Mouse (Mus musculus): Measurements from ENCODE around the gene Hps5. TPM values are rescaled to one million over a fixed set of nuclear protein-coding genes. Genes with fewer than 3 reads are reported as not detected.
A peak's percentile ranks its signal among the peaks of the same experiment; 100 is the strongest.
"Not testable (repeated sequence)": the region's sequence is repeated elsewhere in the genome, so short reads cannot be mapped to it uniquely, and the experiment has no call there.

The Hps5 gene
- total and polyA plus RNA-seq, 2 experiments from 2014 or later: 9.0 to 24.6 TPM

DNA sequence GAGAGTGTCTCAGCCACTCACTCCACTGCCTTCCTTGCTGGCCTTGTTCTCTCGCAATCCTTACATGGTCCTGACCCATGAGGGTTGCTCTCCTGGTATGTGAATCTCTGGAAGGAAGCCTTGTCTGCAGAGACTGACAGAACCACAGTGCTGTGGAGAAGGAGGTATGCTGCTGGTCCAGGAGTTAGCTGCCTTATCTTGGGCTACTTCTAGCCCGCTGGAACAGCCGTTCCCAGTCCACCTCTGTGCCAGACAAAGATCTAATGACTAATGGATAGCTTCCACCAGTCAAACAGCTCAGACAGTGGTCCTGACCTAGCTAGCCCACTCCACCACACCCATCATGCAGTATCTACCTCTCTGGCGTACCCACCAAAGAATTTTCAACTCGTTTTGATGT is 40.5 kb upstream of the Hps5 start:
- Histone ChIP-seq H3K4me1 (ENCODE audit: insufficient read depth, low read length) (peaks cover 12% of the 10 kb centered on the region), H3K36me3 (ENCODE audit: insufficient read depth, low read length) (no peaks in the 10 kb centered on the region), H3K9me3 (ENCODE audit: low read length) (no peaks in the 10 kb centered on the region), H3K27ac (ENCODE audit: low read depth, low read length) (no peak overlapping the region), H3K4me3 (ENCODE audit: low read depth, low read length) (no peak overlapping the region), H3K27me3 (ENCODE audit: insufficient read depth, low read length) (no peaks in the 10 kb centered on the region), H3K9ac (replicated peaks; ENCODE audit: low read length, poor library complexity, severe bottlenecking) (no peak overlapping the region), H3K4me2 (ENCODE audit: low read depth, low read length, poor library complexity, severe bottlenecking) (no peak overlapping the region)
- no peak for DNase-seq (ENCODE audit: low spot score)
- TF ChIP-seq CTCF (IDR thresholded peaks at IDR 0.05): no peak
- no peak for ATAC-seq (ENCODE audit: low FRiP score)
- 84% methylated on average over 5 of the region's 5 CpGs for WGBS

DNA sequence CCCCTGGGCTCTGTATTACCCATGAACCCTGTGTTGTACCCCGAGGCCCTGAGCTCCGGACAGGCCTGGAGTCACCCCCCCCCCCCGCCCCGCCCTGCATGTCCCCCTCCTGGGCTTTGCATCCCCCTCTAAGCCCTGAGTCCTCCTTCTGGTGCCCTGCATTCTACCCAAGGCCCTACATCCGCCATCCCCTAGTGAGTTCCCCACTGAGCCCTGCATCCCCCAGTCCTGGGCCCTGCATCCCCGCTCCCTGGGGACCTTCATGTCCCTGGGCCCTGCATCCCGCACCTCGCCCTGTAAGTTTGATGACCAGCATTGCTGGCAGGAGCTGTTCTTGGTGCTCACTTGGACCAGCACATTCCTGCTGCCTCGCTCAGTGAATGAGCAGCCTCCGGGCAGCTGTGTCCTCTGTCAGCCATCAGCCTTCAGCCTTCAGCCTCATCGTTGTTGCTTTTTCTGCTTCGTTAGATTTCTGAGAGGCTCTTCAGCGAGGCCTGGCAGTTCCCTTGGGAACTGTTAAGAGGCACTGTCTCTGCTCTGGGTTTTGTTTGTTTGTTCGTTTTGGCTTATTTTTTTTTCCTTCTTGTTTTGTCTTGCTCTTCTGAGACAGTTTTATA is 39.2 kb upstream of the Hps5 start:
- H3K27ac ChIP-seq (ENCODE audit: low read depth, low read length): no peak overlapping the region
- no peaks in the 10 kb centered on the region for H3K36me3 ChIP-seq (ENCODE audit: insufficient read depth, low read length)
- H3K4me2 ChIP-seq (ENCODE audit: low read depth, low read length, poor library complexity, severe bottlenecking): no peak overlapping the region
- no peak overlapping the region for H3K9ac ChIP-seq (replicated peaks; ENCODE audit: low read length, poor library complexity, severe bottlenecking)
- no peaks in the 10 kb centered on the region for H3K9me3 ChIP-seq (ENCODE audit: low read length)
- DNase-seq (ENCODE audit: low spot score) (peak; percentile 62), ATAC-seq (ENCODE audit: low FRiP score) (no peak)
- 28% methylated on average over 11 of the region's 14 CpGs for WGBS
- no peaks in the 10 kb centered on the region for H3K27me3 ChIP-seq (ENCODE audit: insufficient read depth, low read length)
- H3K4me3 ChIP-seq (ENCODE audit: low read depth, low read length): no peak overlapping the region
- TF ChIP-seq CTCF (IDR thresholded peaks at IDR 0.05): no peak
- H3K4me1 ChIP-seq (ENCODE audit: insufficient read depth, low read length): peaks cover 12% of the 10 kb centered on the region

DNA sequence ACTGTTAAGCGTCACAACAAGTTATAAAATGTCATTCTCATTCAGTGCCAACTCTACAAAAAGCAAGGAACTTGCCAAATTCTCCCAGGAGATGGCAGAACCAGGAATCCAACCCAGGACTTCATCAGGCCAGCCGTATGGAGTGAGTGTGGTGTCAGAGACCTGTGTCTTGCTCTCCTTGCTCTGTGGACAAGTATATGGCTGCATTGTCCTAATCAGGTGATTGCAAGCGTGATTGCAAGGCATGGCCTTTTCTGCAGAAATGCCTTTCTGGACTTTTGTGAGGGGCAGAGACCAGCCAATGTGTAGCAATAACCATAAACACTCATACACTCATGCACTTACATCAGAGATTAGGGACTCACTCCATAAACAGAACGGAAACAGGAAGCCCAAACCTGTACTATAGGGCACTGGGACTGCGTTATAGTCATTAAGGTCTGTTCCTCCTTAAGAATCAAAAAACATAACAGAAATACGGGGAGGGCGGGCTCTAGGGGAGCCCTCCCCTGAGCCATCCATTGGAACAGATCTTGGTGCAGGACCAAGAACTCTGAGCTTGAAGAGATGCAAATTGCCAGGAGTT is 37.9 kb upstream of the Hps5 start:
- Histone ChIP-seq H3K9me3 (ENCODE audit: low read length) (no peaks in the 10 kb centered on the region), H3K27ac (ENCODE audit: low read depth, low read length) (no peak overlapping the region), H3K27me3 (ENCODE audit: insufficient read depth, low read length) (no peaks in the 10 kb centered on the region), H3K9ac (replicated peaks; ENCODE audit: low read length, poor library complexity, severe bottlenecking) (no peak overlapping the region), H3K4me3 (ENCODE audit: low read depth, low read length) (no peak overlapping the region), H3K4me2 (ENCODE audit: low read depth, low read length, poor library complexity, severe bottlenecking) (no peak overlapping the region), H3K4me1 (ENCODE audit: insufficient read depth, low read length) (0 out of 2 replicates have a peak, but pooled peaks cover 3% of the 10 kb centered on the region), H3K36me3 (ENCODE audit: insufficient read depth, low read length) (no peaks in the 10 kb centered on the region)
- WGBS: 93% methylated on average over 7 of the region's 7 CpGs
- TF ChIP-seq CTCF (IDR thresholded peaks at IDR 0.05): no peak
- DNase-seq (ENCODE audit: low spot score): no peak
- ATAC-seq (ENCODE audit: low FRiP score): no peak

DNA sequence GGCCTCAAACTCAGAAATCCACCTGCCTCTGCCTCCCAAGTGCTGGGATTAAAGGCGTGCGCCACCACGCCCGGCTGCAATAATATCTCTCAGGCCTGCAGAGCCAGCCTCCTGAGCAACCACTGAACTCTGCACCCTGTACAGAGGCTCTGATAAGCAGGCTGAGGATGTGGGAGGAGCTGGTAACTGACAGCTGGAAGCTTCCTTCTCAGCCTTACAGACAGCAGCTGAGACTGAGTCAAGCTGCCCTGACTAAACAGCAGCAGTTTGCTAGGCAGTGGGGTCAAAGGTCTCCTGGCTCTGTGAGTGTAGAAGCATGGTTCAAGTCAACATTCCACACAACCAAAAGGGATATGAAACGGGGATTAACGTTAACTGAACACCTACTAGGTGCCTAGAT is 37.4 kb upstream of the Hps5 start:
- ATAC-seq (ENCODE audit: low FRiP score) (no peak), DNase-seq (ENCODE audit: low spot score) (no peak)
- Histone ChIP-seq H3K27me3 (ENCODE audit: insufficient read depth, low read length) (no peaks in the 10 kb centered on the region), H3K9ac (replicated peaks; ENCODE audit: low read length, poor library complexity, severe bottlenecking) (no peak overlapping the region), H3K4me2 (ENCODE audit: low read depth, low read length, poor library complexity, severe bottlenecking) (no peak overlapping the region), H3K36me3 (ENCODE audit: insufficient read depth, low read length) (no peaks in the 10 kb centered on the region), H3K4me1 (ENCODE audit: insufficient read depth, low read length) (0 out of 2 replicates have a peak, but pooled peaks cover 3% of the 10 kb centered on the region), H3K4me3 (ENCODE audit: low read depth, low read length) (no peak overlapping the region), H3K27ac (ENCODE audit: low read depth, low read length) (no peak overlapping the region), H3K9me3 (ENCODE audit: low read length) (no peaks in the 10 kb centered on the region)
- 76% methylated on average over 6 of the region's 6 CpGs for WGBS
- TF ChIP-seq CTCF (IDR thresholded peaks at IDR 0.05): no peak

DNA sequence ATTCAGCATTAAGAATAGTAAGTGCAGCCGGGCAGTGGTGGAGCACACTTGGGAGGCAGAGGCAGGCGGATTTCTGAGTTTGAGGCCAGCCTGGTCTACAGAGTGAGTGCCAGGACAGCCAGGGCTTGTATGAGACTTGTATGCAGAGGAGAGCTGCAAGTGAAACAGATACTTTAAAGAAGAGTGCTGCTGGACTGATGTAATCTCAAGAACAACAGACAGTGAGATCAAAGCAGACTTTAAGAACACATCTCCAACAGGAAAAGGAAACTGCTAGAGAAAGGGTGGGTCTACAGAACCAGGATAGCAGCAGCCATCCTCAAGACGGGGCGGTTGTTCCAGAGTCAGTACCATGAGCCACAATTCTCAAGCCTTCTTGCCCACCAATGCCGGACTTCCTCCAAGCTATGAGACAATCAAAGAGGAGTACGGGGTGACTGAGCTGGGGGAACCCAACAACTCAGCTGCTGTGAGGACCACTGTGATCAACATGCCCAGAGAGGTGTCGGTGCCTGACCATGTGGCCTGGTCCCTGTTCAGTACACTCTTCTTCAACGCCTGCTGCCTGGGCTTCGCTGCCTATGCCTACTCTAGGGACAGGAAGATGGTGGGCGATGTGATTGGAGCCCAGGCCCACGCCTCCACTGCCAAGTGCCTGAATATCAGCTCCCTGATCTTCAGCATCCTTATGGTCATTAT is 36.4 kb upstream of the Hps5 start:
- DNase-seq (ENCODE audit: low spot score); H3K27me3 ChIP-seq (ENCODE audit: insufficient read depth, low read length); H3K9ac ChIP-seq (replicated peaks; ENCODE audit: low read length, poor library complexity, severe bottlenecking); H3K4me3 ChIP-seq (ENCODE audit: low read depth, low read length); H3K9me3 ChIP-seq (ENCODE audit: low read length); ATAC-seq (ENCODE audit: low FRiP score); H3K27ac ChIP-seq (ENCODE audit: low read depth, low read length); H3K4me1 ChIP-seq (ENCODE audit: insufficient read depth, low read length); H3K36me3 ChIP-seq (ENCODE audit: insufficient read depth, low read length); H3K4me2 ChIP-seq (ENCODE audit: low read depth, low read length, poor library complexity, severe bottlenecking): not testable (repeated sequence)
- 89% methylated on average over 11 of the region's 11 CpGs for WGBS

DNA sequence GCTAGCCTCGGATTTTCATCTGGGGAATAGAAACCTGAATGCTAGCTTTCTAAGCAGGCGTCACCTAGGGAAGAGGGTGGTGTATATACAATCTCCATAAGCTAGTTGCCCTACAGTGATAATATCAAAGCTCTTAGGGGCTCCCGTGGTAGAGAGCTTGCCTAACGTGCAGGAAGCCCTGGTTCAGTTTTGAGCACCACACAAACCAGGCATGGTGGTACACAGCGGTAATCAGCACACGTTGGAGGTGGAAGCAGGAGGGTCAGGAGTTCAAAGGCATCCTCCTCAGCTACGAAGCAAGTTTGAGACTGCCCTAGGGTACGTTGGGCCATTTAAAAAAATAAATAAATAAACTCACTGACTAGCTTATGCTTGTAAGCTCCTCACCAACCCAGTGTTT is 35.8 kb upstream of the Hps5 start:
- no peak overlapping the region for H3K4me2 ChIP-seq (ENCODE audit: low read depth, low read length, poor library complexity, severe bottlenecking)
- H3K36me3 ChIP-seq (ENCODE audit: insufficient read depth, low read length): no peaks in the 10 kb centered on the region
- ATAC-seq (ENCODE audit: low FRiP score) (no peak), DNase-seq (ENCODE audit: low spot score) (no peak)
- 81% methylated on average over 8 of the region's 8 CpGs for WGBS
- no peak overlapping the region for H3K4me3 ChIP-seq (ENCODE audit: low read depth, low read length)
- no peak overlapping the region for H3K9ac ChIP-seq (replicated peaks; ENCODE audit: low read length, poor library complexity, severe bottlenecking)
- no peaks in the 10 kb centered on the region for H3K4me1 ChIP-seq (ENCODE audit: insufficient read depth, low read length)
- no peak overlapping the region for H3K27ac ChIP-seq (ENCODE audit: low read depth, low read length)
- H3K27me3 ChIP-seq (ENCODE audit: insufficient read depth, low read length): no peaks in the 10 kb centered on the region
- no peak for TF ChIP-seq CTCF (IDR thresholded peaks at IDR 0.05)
- H3K9me3 ChIP-seq (ENCODE audit: low read length): no peaks in the 10 kb centered on the region
